Mouse (Mus musculus) forebrain, embryonic 16.5 days (tissue): ENCODE data around the gene Spata2. TPM values are rescaled to one million over a fixed set of nuclear protein-coding genes. Genes with fewer than 3 reads are reported as not detected.

Experiments used
- ATAC-seq: fragments of 200-750 bp; cut with Nextera tagmentation; 2 replicates; pipeline ENCODE4 v1.8.0; 2017; ENCODE audit warnings: mild to moderate bottlenecking, moderate library complexity
- H3K27ac ChIP-seq: fragments of 300-500 bp; sonication (generic); 2 replicates; pipeline ENCODE4 v1.5.1; 2014; ENCODE audit warnings: low read length, control low read depth
- H3K27me3 ChIP-seq: fragments of 300-500 bp; sonication (generic); replicated peaks from 2 replicates; pipeline ENCODE4 v1.6.1; 2014; ENCODE audit warnings: low read length; ENCODE audit not compliant: control insufficient read depth, insufficient read depth
- H3K36me3 ChIP-seq: fragments of 300-500 bp; sonication (generic); 2 replicates; pipeline ENCODE4 v1.6.1; 2014; ENCODE audit not compliant: control insufficient read depth, insufficient read depth
- H3K4me1 ChIP-seq: fragments of 300-500 bp; sonication (generic); replicated peaks from 2 replicates; pipeline ENCODE4 v1.6.1; 2014; ENCODE audit warnings: low read length; ENCODE audit not compliant: control insufficient read depth, insufficient read depth
- H3K4me2 ChIP-seq: fragments of 300-500 bp; sonication (generic); 2 replicates; pipeline ENCODE4 v1.6.1; 2014; ENCODE audit warnings: mild to moderate bottlenecking, low read length, control low read depth
- H3K4me3 ChIP-seq: fragments of 300-500 bp; sonication (generic); replicated peaks from 2 replicates; pipeline ENCODE4 v1.5.1; 2014; ENCODE audit warnings: mild to moderate bottlenecking, low read length, control low read depth
- H3K9ac ChIP-seq: fragments of 300-500 bp; sonication (generic); replicated peaks from 2 replicates; pipeline ENCODE4 v1.6.1; 2014; ENCODE audit warnings: low read depth, low read length, control low read depth
- H3K9me3 ChIP-seq: fragments of 300-500 bp; sonication (generic); 2 replicates; pipeline ENCODE4 v1.6.1; 2016; ENCODE audit warnings: low read length; ENCODE audit not compliant: control insufficient read depth
- WGBS: fragments of 180-500 bp; shearing (Covaris S2); extraction: QIAGEN DNeasy Blood & Tissue Kit; methylation state at CpG from one replicate; pipeline ENCODE4 v1.1.7; 2014; 5-methylcytosine and 5-hydroxymethylcytosine counted together
- polyA plus RNA-seq: library from polyadenylated mRNA; unstranded; fragments of >200 nt; fragmentation: Nextera tagmentation; extraction: Ambion mirVana; gene quantifications from 2 replicates; pipeline ENCODE4 v1.2.1, GENCODE M21; 2015

The Spata2 gene
- polyA plus RNA-seq, 1 experiment from 2014 or later, result 37.6 TPM

- H3K27me3 ChIP-seq, result peaks cover 36% of the 10 kb centered on the region
- no peak for ATAC-seq
- 47% methylated on average over 10 of the region's 10 CpGs for WGBS
Measured at GRCm38 (mm10) chr2:167536320-167536945, 43.7 kb upstream of the Spata2 start.

DNA sequence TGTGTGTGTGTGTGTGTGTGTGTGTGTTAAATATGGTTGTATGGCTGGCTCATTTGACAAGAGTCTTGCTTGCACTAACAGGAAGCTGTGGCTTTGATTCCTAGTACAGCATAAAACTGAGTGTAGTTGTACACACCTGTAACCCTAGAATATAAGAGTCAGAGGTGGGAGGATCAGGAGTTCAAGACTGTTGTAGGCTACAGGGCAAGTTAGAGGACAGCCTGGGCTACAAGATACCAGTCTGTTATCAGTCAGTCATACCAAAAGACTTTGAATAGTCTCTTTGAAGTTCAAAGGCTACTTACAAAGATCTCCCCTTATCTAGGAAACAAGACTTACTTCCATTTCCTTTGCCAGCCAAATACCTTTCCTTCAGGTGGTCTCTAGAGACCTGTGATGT lies 41.2 kb upstream of the Spata2 start:
- Histone ChIP-seq H3K36me3 (no peaks in the 10 kb centered on the region), H3K4me3 (no peak overlapping the region), H3K9ac (no peak overlapping the region), H3K4me2 (no peak overlapping the region), H3K27ac (no peak overlapping the region), H3K27me3 (peaks cover 23% of the 10 kb centered on the region), H3K9me3 (no peaks in the 10 kb centered on the region), H3K4me1 (peaks cover 12% of the 10 kb centered on the region)
- no peak for ATAC-seq

More at GRCm38 (mm10) chr2:167536320-167536945, 43.7 kb upstream of the Spata2 start:
- H3K4me2 ChIP-seq, result no peak overlapping the region
- no peaks in the 10 kb centered on the region for H3K36me3 ChIP-seq
- H3K9me3 ChIP-seq, result no peaks in the 10 kb centered on the region
- H3K4me3 ChIP-seq, result no peak overlapping the region
- H3K9ac ChIP-seq, result no peak overlapping the region
- H3K4me1 ChIP-seq, result peaks cover 12% of the 10 kb centered on the region
- no peak overlapping the region for H3K27ac ChIP-seq

- no peak for ATAC-seq
Measured at GRCm38 (mm10) chr2:167532131-167532530, 39.4 kb upstream of the Spata2 start.

DNA sequence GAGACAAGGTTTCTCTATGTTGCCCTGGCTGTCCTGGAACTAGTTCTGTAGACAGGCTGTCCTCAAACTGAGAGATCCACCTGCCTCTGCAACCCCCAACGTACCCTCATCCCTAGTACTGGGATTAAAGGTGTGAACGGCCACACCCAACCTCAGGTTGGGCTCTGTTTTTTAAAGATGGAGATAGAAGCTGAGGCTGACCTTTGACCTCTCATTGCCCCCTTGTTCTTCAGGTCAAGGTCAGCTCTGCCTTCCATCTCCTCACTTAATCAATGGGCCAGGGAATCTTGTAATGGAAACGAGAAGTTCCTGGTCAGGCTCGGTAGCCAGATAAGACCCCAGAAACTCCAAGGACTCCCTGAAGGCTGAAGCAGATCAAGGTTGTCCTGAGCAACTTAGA lies 37.8 kb upstream of the Spata2 start:
- Histone ChIP-seq H3K4me3 (no peak overlapping the region), H3K36me3 (no peaks in the 10 kb centered on the region), H3K9me3 (no peaks in the 10 kb centered on the region), H3K4me2 (no peak overlapping the region), H3K27ac (no peak overlapping the region), H3K9ac (no peak overlapping the region), H3K27me3 (no peaks in the 10 kb centered on the region; the same call in 1 of the 2 replicates), H3K4me1 (no peaks in the 10 kb centered on the region)
- WGBS, result 79% methylated on average over 4 of the region's 4 CpGs
- no peak for ATAC-seq

More at GRCm38 (mm10) chr2:167532131-167532530, 39.4 kb upstream of the Spata2 start:
- Histone ChIP-seq H3K9ac (no peak overlapping the region), H3K4me2 (no peak overlapping the region), H3K27me3 (peaks cover 10% of the 10 kb centered on the region), H3K36me3 (no peaks in the 10 kb centered on the region), H3K4me3 (no peak overlapping the region), H3K9me3 (no peaks in the 10 kb centered on the region), H3K27ac (no peak overlapping the region), H3K4me1 (peaks cover under 1% of the 10 kb centered on the region; the same call in 1 of the 2 replicates)
- 21% methylated on average over 13 of the region's 13 CpGs for WGBS

- no peak overlapping the region for H3K27ac ChIP-seq
- no peak overlapping the region for H3K9ac ChIP-seq
- no peak for ATAC-seq
Measured at GRCm38 (mm10) chr2:167529935-167530513, 37.3 kb upstream of the Spata2 start.

GRCm38 (mm10) chr2:167528278-167528677 lies 35.6 kb upstream of the Spata2 start:
- 5% methylated on average over 5 of the region's 5 CpGs for WGBS
- no peak overlapping the region for H3K4me2 ChIP-seq

More at GRCm38 (mm10) chr2:167529935-167530513, 37.3 kb upstream of the Spata2 start:
- no peaks in the 10 kb centered on the region for H3K9me3 ChIP-seq
- H3K4me3 ChIP-seq, result no peak overlapping the region
- 35% methylated on average over 5 of the region's 5 CpGs for WGBS
- no peaks in the 10 kb centered on the region for H3K36me3 ChIP-seq
- H3K4me1 ChIP-seq, result no peaks in the 10 kb centered on the region
- no peaks in the 10 kb centered on the region; the same call in 1 of the 2 replicates for H3K27me3 ChIP-seq
- no peak overlapping the region for H3K4me2 ChIP-seq

DNA sequence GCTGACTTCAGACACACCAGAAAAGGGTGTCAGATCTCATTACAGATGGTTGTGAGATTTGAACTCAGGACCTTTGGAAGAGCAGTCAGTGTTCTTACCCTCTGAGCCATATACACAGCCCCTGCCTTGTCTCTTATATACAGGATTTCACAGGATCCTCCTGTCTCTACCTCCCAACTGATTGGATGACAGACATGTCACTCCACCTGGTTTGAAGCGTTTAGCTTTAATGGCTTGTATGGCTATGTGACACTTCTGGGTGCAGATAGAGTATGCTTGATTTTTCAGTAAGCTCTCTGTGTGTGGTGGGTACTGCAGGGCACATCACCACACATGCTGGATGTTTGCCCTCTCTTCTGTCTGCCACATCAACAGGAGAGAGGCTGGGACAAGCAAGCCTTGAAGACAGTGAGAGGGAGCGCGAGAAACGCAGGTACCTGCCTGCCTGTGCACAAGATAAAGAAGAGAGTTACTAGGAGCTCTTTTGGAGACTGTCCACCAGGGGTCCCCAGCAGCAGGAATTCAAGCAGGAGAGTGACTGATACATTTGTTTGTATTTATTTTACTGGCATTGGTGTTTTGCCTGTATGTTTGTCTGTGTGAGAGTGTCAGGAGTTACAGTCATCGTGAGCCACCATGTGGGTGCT lies 27.0 kb upstream of the Spata2 start:
- no peak for ATAC-seq

More at GRCm38 (mm10) chr2:167528278-167528677, 35.6 kb upstream of the Spata2 start:
- ATAC-seq, result no peak
- no peaks in the 10 kb centered on the region for H3K36me3 ChIP-seq
- H3K27ac ChIP-seq, result no peak overlapping the region
- H3K4me1 ChIP-seq, result no peaks in the 10 kb centered on the region
- H3K9ac ChIP-seq, result no peak overlapping the region
- H3K4me3 ChIP-seq, result no peak overlapping the region
- no peaks in the 10 kb centered on the region for H3K9me3 ChIP-seq
- no peaks in the 10 kb centered on the region for H3K27me3 ChIP-seq

GRCm38 (mm10) chr2:167515688-167516087 lies 23.0 kb upstream of the Spata2 start:
- Histone ChIP-seq H3K36me3 (peaks cover 53% of the 10 kb centered on the region), H3K27me3 (no peaks in the 10 kb centered on the region), H3K27ac (no peak overlapping the region), H3K4me3 (no peak overlapping the region), H3K4me1 (no peaks in the 10 kb centered on the region), H3K9me3 (no peaks in the 10 kb centered on the region), H3K9ac (no peak overlapping the region), H3K4me2 (no peak overlapping the region)
- WGBS, result 94% methylated on average over 5 of the region's 5 CpGs
- ATAC-seq, result no peak

More for the DNA sequence above, 27.0 kb upstream of the Spata2 start:
- H3K4me2 ChIP-seq, result no peak overlapping the region
- no peaks in the 10 kb centered on the region for H3K9me3 ChIP-seq
- H3K27me3 ChIP-seq, result no peaks in the 10 kb centered on the region
- no peak overlapping the region for H3K27ac ChIP-seq
- no peaks in the 10 kb centered on the region for H3K4me1 ChIP-seq
- H3K9ac ChIP-seq, result no peak overlapping the region
- H3K36me3 ChIP-seq, result peaks cover 21% of the 10 kb centered on the region
- no peak overlapping the region for H3K4me3 ChIP-seq
- WGBS, result 81% methylated on average over 5 of the region's 5 CpGs

DNA sequence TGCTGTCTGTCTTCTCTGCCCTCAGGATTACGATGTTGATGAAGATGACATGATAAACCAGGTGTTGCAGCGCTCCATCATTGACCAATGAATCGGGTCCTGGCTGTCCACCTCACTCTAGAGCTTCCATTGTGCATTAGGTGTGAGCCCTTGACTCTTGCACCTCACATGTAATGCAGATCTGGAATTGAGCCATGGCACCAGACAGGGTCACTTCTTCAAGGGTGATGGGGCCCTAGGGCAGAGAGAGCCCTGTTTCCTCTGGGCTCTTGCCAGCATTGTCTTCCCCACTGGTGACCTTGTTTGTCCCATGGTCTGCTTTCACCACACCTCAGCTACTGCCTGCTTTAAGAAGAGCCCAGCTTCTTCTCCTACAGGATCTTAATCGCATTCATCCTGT lies 22.0 kb upstream of the Spata2 start:
- WGBS, result 96% methylated on average over 4 of the region's 4 CpGs
- Histone ChIP-seq H3K4me2 (no peak overlapping the region), H3K9ac (no peak overlapping the region), H3K9me3 (no peaks in the 10 kb centered on the region), H3K27me3 (no peaks in the 10 kb centered on the region), H3K4me1 (no peaks in the 10 kb centered on the region), H3K27ac (no peak overlapping the region), H3K4me3 (no peak overlapping the region), H3K36me3 (peaks cover 53% of the 10 kb centered on the region)
- ATAC-seq, result no peak
